Mouse (Mus musculus) ZHBTc4 (cell line): ENCODE data around the gene Camkk1.

Source experiments
- DNase-seq: peaks from one replicate; pipeline ENCODE4 v3.0.0-alpha.2; 2011; ENCODE audit warnings: low read depth, low spot score

Camkk1 gene

DNA sequence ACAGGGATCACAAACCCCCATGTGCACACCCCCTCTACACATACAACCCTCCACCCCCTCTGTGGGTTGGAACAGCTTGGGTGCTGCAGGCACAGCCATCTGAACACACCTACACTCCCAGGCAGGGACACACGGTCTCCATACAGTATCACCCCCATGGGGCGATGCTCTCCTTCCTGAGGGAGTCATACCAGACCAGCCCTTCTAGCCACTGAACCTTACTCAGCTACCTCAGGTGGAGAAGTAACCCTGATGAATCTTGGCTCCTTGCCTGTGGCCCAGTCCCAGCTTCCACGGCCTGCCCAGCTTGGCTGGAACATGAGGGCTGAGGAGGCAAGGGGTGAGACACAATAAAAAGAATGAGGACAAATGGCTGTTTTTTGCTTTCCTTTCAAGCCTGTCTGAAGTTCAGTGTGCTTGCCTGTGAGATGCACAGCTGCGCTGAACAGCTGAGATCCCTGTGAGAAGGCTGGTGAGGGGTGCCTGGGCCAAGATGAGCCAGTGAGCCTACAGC lies 3.9 kb upstream of the Camkk1 start:
- DNase-seq: no peak

DNA sequence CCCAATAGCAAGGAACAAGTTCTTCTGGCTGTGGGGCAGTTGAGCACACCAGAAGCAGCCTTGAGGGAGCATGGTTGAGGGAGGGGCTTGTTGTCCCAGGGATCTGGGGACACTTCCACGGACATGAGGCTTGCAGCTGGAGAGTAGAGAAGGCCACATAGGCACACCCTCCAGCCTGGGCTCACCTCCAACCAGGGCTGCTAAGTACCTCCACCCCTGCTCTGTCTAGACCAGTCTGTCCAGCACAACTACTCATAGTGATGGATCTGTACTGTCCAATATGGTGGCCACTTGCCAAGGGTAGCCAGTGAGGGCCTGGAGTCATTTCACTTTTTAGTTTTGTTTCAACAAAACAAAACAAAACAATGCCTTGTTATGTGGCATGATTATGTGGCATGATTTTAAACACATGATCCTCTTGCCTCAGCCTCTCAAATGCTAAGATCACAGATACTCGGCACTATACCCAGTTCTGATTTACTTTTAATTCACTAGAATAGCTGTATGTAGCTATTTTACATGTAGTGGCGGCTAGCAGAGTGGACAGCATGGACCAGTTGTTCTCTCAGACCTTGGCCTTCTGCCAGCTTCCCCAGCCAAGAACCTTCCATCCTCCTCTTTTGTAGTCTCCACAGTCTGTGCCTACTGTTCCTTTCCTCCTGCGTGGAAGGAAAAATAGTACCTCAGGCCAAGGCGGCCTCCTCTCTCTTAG lies 3.3 kb upstream of the Camkk1 start:
- no peak for DNase-seq

DNA sequence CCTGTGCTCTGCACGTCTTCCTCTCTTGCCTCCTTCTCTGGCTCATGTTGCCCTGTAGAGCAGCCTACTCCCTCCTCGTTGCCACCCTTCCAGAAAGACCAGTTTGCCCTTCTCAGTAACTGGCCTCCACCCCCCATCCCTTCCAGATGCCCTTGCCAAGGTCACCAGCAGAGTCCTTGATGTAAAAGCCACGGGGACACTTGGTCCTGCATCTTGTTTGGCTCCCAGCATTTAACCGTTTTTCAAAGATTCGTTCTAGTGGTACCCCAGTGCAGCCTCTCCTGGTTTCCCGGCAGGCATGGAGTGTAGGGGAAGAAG lies 2.7 kb upstream of the Camkk1 start:
- DNase-seq: no peak

DNA sequence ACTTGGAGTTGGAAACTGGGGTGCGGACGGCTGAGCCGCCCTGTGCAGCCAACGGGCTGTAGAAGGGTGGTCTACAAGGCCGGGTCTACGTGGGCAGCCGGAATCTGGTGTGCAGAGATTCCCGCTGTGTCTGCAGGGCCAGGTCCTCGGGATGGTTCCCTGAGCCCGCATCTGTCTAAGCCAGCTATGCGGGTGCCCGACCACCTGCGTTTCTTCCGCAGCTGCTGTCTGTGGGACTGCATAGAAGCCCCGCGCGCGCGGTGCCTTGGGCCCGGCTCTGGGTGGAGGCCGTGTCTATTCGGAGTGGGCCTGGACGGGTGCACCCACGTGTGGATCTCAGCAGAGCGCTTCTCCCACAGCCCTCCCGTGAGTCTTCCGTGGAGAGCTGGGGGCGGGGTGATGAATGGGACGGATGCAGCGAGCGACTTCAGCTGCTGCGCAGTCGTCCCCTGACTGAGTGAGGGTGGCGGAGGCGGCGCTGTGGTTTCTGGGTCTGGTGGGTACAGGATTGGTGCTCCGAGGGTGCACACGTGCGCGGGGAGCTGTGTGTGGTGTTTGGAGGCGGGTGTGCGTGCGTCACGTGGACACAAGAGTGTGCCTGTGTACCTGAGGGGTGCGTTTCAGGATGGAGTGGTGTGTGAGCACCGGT lies 463 bp downstream of the Camkk1 start:
- DNase-seq: peak; percentile 57

DNA sequence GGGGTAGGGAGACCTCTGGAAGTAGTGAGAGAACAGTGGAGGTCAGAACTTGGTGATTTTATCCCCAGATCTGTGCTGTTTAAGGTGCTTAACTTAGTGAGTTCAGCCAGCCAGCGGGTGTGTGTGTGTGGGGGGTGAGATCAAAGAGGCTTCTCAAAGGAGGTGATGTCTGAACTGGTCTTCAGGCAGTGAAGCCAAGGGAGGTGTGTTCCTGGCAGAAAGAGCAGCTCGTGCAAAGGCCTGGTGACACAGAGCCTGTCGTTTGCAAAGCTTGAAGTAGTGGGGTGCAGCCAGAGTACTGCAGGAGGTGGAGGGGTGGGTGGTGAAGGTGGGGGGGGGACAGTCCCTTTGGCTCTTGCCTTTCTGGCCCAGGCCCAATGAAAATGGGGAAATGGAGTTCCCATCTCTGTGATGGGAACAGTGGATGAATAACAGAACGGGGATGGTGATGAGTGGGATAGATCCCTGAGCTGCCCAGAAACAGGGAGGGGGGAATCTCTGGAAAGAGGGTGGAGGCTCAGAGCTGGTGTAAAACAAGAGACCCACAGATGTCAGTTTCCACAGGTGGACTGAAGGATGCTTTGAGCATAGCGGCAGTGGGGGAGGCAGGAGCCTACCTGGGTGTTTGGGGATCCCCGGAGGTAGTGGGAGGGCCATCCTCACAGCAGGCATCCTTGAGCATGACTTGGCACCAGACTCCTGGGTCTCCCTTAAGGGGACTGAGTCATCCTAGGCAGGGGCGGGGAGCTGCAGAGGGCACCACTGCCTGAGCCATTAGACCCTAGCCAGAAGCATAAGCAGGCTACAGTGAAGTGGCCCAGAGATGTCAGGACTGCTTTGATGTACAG lies 2.4 kb downstream of the Camkk1 start:
- no peak for DNase-seq

DNA sequence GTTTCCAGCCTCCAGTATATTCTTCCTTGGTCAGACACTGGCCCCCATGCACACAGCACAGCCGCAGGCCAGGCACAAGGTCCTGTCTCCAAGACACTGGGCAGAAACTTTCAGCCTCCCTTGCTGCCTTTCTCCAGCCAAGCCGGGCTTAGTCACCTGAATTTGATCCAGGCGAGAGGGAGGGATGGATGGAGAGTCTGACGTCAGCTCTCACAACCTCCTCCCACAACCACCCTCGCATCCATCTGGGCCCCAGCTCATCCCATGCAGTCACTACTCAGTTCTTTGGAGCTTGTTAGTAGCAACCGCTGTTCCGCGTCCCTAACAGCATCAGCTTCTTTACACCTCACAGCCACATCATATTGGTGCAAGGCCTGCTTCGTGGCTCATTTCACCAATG lies 4.3 kb downstream of the Camkk1 start:
- DNase-seq: no peak

DNA sequence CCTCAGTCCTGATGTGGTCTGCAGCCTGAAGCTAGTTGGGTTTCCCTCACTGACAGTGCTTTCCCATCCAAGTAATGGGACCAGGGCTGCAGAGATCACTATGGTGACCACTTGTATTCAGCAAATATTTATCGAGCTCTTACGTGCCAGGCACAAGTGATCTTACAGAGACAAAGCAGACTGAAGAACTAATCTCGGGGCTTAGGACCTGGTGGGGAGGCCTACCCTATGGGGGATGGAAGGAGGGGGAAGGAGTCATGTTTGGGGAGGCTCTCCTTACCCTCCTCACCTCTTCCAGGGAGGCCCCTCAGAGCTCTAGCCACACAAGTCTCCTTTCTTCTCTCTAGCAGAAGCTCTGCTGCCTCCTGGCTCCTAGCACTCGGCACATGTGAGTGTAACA lies 5.0 kb downstream of the Camkk1 start:
- DNase-seq: no peak

DNA sequence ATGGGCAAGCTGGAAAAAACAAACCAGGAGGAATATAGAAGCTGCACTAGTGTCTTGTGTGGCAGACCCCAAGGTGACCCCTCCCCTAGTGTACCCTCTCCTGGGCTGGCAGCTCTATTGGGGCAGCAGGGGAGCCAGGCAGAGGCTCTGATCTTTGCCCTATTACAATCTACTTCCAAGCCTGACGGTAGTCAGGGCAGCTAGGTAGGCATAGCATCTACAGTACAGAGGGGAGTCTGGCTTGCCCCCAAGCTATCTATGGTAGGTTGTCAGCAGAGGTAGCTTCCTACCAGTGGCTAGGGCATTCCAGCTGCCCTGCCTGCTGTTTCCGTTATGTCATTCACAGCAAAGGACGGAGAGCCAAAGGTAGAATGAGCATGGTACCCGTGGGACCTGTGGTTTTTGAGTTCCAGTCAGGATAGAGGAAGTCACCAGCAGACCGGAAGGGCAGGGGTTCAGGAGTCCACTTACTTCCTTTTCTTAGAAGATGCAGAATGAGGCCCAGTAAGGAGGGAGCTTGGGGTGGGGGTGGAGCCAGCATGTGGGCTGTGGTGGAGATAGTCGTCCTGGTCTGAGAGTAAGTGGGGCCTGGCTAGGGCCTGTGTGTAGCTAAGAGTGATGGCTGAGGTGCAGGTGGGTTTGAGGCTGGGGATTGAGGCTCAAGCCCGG lies 5.6 kb downstream of the Camkk1 start:
- DNase-seq: no peak

DNA sequence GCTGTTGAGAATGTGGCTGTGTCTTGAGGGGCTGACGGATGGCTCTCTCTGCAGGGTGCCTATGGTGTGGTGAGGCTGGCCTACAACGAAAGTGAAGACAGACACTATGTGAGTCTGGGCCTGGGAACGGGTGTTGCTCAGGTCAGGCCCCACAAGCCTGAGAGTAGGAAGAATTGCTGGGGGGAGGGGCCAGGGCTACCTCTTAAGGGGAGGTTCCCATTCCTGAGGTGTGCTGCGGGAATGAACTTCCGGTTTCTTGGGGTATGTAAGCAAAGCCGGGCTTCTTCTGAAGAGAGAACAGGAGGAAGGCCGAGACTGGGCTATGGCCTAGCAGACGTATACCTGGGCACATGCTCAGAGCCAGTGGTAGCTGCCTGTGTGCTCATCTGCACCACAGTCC lies 8.2 kb downstream of the Camkk1 start:
- DNase-seq: peak; percentile 72

DNA sequence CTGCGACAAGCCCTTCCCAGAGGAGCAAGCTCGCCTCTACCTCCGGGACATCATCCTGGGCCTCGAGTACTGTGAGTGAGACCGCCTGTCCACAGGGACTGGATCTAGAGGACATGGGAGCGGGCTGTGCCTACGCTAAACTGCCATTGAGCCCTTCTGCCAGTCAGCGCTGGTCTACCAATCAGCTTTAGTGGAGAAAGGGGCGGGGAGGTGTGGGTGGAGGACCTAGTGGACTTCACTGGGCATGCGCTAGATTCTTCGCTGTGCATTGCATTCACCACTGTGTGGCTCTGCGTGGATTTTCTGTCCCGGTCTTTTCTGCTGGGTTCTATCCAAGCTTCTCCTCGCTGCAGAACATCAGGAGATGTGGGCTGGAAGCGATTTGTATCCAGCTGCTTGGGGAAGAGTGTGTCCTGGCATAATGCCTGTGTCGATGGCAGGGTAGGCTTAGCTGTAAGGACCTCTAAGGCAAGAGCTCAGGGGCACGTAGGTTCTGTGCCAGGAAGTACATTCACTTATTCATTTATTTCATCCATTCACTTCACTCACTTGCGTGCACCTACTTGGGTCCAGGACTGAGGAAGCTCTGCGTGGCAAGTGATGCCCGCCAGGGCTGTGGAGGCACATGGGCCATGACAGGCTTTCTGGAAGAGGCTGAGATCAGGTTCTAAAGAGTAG lies 12.2 kb downstream of the Camkk1 start:
- DNase-seq: peak; percentile 85

DNA sequence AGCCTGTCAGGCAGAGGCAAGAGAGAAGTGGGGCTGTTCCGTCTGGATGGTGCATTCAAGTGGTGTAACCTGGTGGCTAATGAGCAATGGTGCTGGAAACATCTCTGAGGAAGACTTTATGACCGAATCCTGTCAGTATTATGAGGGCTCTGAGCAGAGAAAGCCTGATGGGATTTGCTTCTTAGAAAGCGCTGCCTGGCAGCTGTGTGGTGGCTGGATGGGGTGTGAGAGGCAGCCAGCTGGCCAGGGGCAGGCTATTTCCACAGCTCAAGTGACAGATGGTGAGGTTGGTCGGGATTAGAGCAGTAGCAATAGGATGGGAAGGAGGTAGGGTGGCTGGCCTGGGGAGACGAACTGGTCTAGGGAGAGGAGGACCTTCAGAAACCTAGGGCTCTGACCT lies 12.7 kb downstream of the Camkk1 start:
- no peak for DNase-seq

DNA sequence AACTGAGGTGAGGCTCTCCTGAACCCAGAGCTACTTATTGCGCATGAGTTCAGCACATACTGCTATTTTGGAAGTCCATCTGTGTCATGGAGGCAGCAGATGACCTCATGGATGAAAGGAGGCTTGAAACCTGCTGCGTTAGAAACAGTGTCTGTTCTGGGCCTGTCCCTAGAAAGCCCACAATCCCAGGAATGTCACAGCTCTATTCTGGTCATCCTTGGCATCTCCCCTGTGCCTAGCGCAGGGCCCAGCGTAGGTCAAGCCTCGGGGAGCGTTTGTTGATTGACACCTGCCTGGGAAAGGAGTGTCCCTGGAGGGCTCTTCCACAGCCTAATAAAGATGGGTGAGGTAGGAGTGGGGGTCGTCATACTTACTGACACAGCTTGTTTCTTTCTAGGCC lies 17.3 kb downstream of the Camkk1 start:
- no peak for DNase-seq

DNA sequence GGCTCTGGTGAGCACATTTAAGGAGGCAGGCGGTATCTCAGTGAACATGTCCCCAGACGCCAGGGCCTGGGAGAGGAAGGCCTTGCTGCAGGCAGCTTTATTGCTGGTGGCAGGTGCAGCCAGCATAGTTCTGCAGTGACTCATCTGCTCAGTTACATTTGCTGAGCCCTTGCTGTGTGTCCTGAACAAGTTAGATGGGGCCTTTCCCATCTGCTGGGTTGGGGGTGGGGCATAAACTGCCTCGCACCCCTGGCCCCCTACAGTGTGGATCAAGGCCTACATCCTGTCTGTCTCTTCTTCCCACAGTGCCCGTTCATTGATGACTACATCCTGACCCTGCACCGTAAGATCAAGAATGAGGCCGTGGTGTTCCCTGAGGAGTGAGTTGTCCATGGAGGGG lies 18.1 kb downstream of the Camkk1 start:
- peak; percentile 70 for DNase-seq

DNA sequence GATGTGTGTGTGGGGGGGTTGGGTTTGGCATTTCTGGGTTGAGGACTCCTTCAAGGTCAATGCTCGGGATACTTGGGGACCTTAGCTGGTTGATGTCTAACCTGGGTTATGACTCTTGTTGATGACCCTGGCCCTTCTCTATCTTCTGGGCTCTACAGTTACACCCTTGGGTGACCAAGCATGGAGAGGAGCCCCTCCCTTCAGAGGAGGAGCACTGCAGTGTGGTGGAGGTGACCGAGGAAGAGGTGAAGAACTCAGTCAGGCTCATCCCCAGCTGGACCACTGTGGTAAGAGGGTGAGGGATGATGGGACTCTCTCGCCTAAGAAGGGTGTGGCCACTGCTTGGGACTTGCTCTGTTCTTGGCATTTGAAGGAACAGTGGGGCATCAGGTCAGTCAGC lies 18.9 kb downstream of the Camkk1 start:
- no peak for DNase-seq

DNA sequence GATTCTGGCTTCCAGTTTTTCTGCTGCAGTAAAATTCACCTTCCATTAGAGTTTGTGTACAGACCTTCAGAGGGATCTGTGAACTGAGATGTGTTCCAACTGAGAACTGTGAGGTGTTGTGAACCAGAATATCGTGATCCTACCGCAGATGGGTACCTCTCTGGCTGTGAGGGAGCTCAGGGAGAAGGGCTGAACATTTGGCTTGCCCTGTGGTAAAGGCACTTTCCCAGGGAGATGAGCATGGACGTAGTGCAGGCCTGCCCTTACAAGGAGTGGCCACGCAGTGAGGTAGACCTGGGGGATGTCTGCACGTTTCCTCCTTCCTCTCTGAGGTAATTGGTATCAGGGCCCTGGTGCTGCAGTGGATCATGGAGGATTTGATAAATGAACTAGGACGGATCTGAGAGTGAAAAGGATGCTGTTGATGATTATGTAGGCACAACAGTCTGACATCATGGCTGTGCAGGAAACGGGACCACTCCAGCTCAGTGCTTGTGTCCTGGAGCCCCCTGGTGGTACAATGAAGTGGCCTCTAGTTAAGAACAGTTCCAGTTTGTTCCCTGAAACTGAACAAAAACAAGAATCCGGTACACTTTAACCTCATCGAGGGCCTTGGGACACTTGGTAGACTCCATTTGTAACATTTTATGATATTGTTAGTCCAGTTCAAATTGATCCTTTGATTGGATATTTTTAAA lies 20.4 kb downstream of the Camkk1 start:
- peak; percentile 74 for DNase-seq

DNA sequence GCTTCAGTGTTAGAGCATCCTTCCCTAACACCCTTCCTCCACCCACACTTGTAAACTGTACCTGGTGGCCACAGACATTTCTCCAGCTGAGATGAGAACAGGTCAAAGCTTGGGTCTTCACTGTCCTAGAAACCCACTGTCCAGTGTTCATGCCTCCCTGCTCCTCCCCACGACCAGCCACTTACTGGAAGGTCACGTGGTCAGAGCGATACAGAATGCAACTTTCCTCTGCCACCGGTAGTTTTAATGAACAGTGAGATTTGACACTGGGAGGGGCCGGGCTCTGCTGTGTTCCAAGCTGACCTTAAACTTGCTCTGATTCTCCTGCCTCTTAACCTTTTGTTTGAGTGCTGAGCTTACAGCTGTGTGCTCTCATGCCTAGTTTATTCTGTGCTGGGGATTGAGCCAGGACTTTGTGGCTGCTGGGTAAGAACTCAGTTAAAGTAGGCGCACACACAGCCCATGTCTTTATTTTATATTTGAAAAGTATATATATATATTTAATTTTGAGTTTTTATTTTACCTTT lies 25.5 kb downstream of the Camkk1 start:
- DNase-seq: peak; percentile 39

DNA sequence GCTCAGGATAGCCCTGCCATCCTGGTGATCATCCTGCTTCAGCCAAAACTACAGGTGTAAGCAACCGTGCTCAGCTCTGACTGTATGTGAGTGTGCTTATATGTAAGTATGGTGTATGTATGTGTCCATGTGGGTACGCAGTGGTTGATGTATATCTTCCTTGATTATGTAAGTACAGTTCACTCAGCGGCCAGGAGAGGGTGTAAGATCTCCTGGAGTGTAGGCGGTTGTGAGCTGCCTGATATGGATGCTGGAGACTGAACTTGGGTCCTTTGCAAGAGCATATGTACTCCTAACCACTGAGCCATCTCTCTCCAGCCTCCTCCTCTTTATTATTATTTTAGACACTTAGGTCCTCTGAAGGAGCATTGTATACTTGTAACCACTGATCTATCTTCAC lies 26.0 kb downstream of the Camkk1 start:
- peak; percentile 73 for DNase-seq

DNA sequence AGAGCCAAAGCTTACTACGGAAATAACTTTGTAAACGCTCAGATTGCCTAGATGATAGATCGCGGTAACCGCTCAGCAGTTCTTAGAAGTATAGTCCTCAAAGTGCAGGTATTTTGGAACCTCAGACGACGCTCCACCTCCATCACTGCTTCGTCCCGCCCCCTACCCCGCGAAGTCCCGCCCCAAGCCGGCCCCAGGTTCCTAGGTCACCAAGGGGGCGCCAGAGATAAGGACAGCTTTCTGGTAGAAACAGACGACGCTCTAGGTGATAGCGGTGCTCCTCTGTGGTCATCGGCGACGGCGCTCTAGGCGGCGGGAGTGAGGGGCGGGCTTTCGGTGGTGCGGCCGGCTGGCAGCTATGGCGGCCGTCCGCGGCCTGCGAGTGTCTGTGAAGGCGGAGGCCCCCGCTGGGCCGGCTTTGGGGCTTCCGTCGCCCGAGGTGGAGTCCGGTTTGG lies 28.8 kb downstream of the Camkk1 start, which contains the start of gene Ncbp3:
Gene Ncbp3 (plus strand): TSS at position 242 of the 455 bp plus-strand sequence.
- DNase-seq: peak; percentile 98

DNA sequence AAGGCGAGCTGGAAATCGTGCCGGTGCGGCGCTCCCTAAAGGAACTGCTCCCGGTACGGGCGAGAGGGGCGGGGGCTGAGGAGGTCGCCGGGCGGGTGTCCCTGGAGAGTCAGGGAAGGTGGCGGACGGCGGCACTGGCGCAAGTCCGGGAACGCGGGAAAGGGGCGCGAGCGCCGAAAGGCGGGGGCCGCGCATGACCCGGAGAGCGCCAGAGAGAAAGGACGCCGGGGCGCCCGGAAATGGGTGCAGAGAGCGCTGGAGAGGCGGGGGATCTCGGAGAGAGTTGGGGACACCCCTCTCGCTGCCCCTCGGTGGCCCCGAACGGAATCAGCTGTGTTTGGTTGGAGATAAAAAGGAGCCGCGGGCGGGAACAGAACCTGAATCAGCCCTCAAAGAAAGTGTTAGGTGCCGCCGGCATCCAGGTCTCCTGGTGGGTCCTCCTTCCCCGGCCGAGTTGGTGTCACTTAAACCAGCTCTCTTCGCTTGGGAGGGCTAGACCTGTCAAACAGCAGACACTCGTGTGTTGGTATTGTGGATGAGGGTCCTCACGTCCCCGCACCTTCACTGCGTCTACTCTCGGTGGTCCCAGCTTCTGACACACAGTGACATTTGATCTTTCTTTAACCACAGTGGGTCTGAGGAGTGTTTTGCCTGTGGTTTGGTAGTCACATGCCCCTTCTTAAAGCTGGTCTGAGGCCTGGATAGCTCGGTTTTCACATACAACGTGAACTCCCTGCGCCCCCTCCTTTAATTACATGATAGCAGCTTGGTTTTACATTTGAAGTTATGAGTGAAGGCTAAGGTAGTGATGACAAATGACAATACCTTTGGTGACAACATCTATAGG lies 29.4 kb downstream of the Camkk1 start:
- peak; percentile 41 for DNase-seq
